Mouse (Mus musculus): ENCODE results near the gene Col8a2. TPM values are rescaled to one million over a fixed set of nuclear protein-coding genes. Genes with fewer than 3 reads are reported as not detected.

Col8a2 gene
- polyA plus RNA-seq, 1 experiment from 2014 or later: 1.1 TPM

DNA sequence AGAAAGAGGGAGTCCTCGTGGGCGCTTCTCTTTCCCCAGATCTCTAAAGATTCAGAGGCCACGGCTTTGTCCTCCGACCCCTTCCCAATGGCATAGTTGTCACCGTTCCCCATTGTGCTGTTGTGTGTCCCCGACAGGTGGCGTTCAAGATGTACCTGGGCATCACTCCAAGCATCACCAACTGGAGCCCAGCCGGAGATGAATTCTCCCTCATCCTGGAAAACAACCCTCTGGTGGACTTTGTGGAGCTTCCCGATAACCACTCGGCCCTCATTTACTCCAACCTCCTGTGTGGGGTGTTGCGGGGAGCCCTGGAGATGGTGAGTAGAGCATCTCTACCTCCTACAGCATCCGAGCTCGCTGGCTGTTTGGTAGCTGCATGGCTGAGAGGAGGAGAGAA, 12.8 kb upstream of the Col8a2 start:
- DNase-seq (no peak), ATAC-seq (ENCODE audit: low FRiP score, low TSS enrichment) (no peak)
- Histone ChIP-seq H3K9ac (replicated peaks; ENCODE audit: low read length) (no peak overlapping the region), H3K27ac (replicated peaks; ENCODE audit: low read depth, low read length) (no peak overlapping the region), H3K4me2 (ENCODE audit: low read length) (no peak overlapping the region), H3K27me3 (ENCODE audit: control insufficient read depth, insufficient read depth, low read length) (no peaks in the 10 kb centered on the region), H3K4me1 (ENCODE audit: control insufficient read depth, insufficient read depth, low read length) (no peaks in the 10 kb centered on the region), H3K9me3 (ENCODE audit: control insufficient read depth, low read length) (no peaks in the 10 kb centered on the region), H3K36me3 (ENCODE audit: control insufficient read depth, insufficient read depth, low read length) (peaks cover 31% of the 10 kb centered on the region), H3K4me3 (replicated peaks; ENCODE audit: low read depth, low read length) (no peak overlapping the region)
- WGBS: 74% methylated on average over 13 of the region's 13 CpGs

- no peak overlapping the region for H3K4me2 ChIP-seq (ENCODE audit: low read length)
- no peak overlapping the region for H3K9ac ChIP-seq (replicated peaks; ENCODE audit: low read length)
- peaks cover 31% of the 10 kb centered on the region for H3K36me3 ChIP-seq (ENCODE audit: control insufficient read depth, insufficient read depth, low read length)
- H3K4me1 ChIP-seq (ENCODE audit: control insufficient read depth, insufficient read depth, low read length): no peaks in the 10 kb centered on the region
- WGBS: 91% methylated on average over 4 of the region's 4 CpGs
- no peak for DNase-seq
- ATAC-seq (ENCODE audit: low FRiP score, low TSS enrichment): no peak
- H3K27me3 ChIP-seq (ENCODE audit: control insufficient read depth, insufficient read depth, low read length): no peaks in the 10 kb centered on the region
- H3K27ac ChIP-seq (replicated peaks; ENCODE audit: low read depth, low read length): no peak overlapping the region
- no peaks in the 10 kb centered on the region for H3K9me3 ChIP-seq (ENCODE audit: control insufficient read depth, low read length)
- no peak overlapping the region for H3K4me3 ChIP-seq (replicated peaks; ENCODE audit: low read depth, low read length)
Measured at GRCm38 (mm10) chr4:126275081-126275480, 11.5 kb upstream of the Col8a2 start.

GRCm38 (mm10) chr4:126275681-126276131, 10.9 kb upstream of the Col8a2 start:
- no peak overlapping the region for H3K9ac ChIP-seq (replicated peaks; ENCODE audit: low read length)
- H3K4me2 ChIP-seq (ENCODE audit: low read length): no peak overlapping the region
- no peaks in the 10 kb centered on the region for H3K4me1 ChIP-seq (ENCODE audit: control insufficient read depth, insufficient read depth, low read length)
- 94% methylated on average over 13 of the region's 13 CpGs for WGBS
- H3K9me3 ChIP-seq (ENCODE audit: control insufficient read depth, low read length): no peaks in the 10 kb centered on the region
- ATAC-seq (ENCODE audit: low FRiP score, low TSS enrichment) (no peak), DNase-seq (no peak)
- no peaks in the 10 kb centered on the region for H3K27me3 ChIP-seq (ENCODE audit: control insufficient read depth, insufficient read depth, low read length)
- no peak overlapping the region for H3K4me3 ChIP-seq (replicated peaks; ENCODE audit: low read depth, low read length)
- H3K27ac ChIP-seq (replicated peaks; ENCODE audit: low read depth, low read length): no peak overlapping the region
- H3K36me3 ChIP-seq (ENCODE audit: control insufficient read depth, insufficient read depth, low read length): peaks cover 31% of the 10 kb centered on the region

- Histone ChIP-seq H3K27me3 (ENCODE audit: control insufficient read depth, insufficient read depth, low read length) (no peaks in the 10 kb centered on the region), H3K27ac (replicated peaks; ENCODE audit: low read depth, low read length) (no peak overlapping the region), H3K9ac (replicated peaks; ENCODE audit: low read length) (no peak overlapping the region), H3K36me3 (ENCODE audit: control insufficient read depth, insufficient read depth, low read length) (peaks cover 22% of the 10 kb centered on the region), H3K9me3 (ENCODE audit: control insufficient read depth, low read length) (no peaks in the 10 kb centered on the region), H3K4me2 (ENCODE audit: low read length) (no peak overlapping the region), H3K4me3 (replicated peaks; ENCODE audit: low read depth, low read length) (no peak overlapping the region), H3K4me1 (ENCODE audit: control insufficient read depth, insufficient read depth, low read length) (no peaks in the 10 kb centered on the region)
- 10% methylated on average over 13 of the region's 13 CpGs for WGBS
- ATAC-seq (ENCODE audit: low FRiP score, low TSS enrichment): no peak; the same call in 1 of the 2 replicates
- peak; percentile 82 for DNase-seq
Measured at GRCm38 (mm10) chr4:126277906-126278564, 8.6 kb upstream of the Col8a2 start.

GRCm38 (mm10) chr4:126278565-126278915, 8.1 kb upstream of the Col8a2 start:
- no peak overlapping the region for H3K4me3 ChIP-seq (replicated peaks; ENCODE audit: low read depth, low read length)
- no peak overlapping the region for H3K4me2 ChIP-seq (ENCODE audit: low read length)
- no peaks in the 10 kb centered on the region for H3K27me3 ChIP-seq (ENCODE audit: control insufficient read depth, insufficient read depth, low read length)
- no peak overlapping the region for H3K27ac ChIP-seq (replicated peaks; ENCODE audit: low read depth, low read length)
- H3K4me1 ChIP-seq (ENCODE audit: control insufficient read depth, insufficient read depth, low read length): no peaks in the 10 kb centered on the region
- no peak for ATAC-seq (ENCODE audit: low FRiP score, low TSS enrichment)
- DNase-seq: no peak
- WGBS: 43% methylated on average over 9 of the region's 9 CpGs
- no peaks in the 10 kb centered on the region for H3K9me3 ChIP-seq (ENCODE audit: control insufficient read depth, low read length)
- no peak overlapping the region for H3K9ac ChIP-seq (replicated peaks; ENCODE audit: low read length)
- H3K36me3 ChIP-seq (ENCODE audit: control insufficient read depth, insufficient read depth, low read length): peaks cover 17% of the 10 kb centered on the region

DNA sequence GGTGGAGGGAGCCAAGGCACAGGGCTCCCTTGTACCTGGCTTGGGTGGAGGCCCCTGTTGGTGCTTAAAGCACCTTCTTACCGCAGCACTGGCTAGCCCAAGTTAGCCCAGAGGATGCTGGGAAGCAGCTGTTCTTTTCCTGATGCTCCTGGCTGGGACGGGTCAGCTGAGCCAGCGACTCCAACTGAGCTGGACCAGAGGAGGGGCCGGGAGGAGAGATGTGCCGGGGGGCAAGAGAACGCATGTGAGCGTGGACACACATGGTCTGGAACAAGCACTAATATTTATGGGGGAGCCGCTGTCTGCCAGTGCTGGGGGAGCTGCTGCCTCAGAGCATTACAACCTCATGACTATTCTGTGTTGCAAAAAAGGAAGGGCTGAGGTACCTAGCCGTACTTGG, 7.6 kb upstream of the Col8a2 start:
- no peaks in the 10 kb centered on the region for H3K27me3 ChIP-seq (ENCODE audit: control insufficient read depth, insufficient read depth, low read length)
- no peak for ATAC-seq (ENCODE audit: low FRiP score, low TSS enrichment)
- WGBS: 53% methylated on average over 9 of the region's 9 CpGs
- H3K4me2 ChIP-seq (ENCODE audit: low read length): no peak overlapping the region
- no peak overlapping the region for H3K4me3 ChIP-seq (replicated peaks; ENCODE audit: low read depth, low read length)
- no peaks in the 10 kb centered on the region for H3K4me1 ChIP-seq (ENCODE audit: control insufficient read depth, insufficient read depth, low read length)
- H3K9me3 ChIP-seq (ENCODE audit: control insufficient read depth, low read length): no peaks in the 10 kb centered on the region
- no peak for DNase-seq
- H3K9ac ChIP-seq (replicated peaks; ENCODE audit: low read length): no peak overlapping the region
- H3K36me3 ChIP-seq (ENCODE audit: control insufficient read depth, insufficient read depth, low read length): peaks cover 12% of the 10 kb centered on the region
- H3K27ac ChIP-seq (replicated peaks; ENCODE audit: low read depth, low read length): no peak overlapping the region

GRCm38 (mm10) chr4:126281706-126282105, 4.9 kb upstream of the Col8a2 start:
- Histone ChIP-seq H3K9me3 (ENCODE audit: control insufficient read depth, low read length) (no peaks in the 10 kb centered on the region), H3K4me3 (replicated peaks; ENCODE audit: low read depth, low read length) (no peak overlapping the region), H3K27me3 (ENCODE audit: control insufficient read depth, insufficient read depth, low read length) (peaks cover 12% of the 10 kb centered on the region), H3K36me3 (ENCODE audit: control insufficient read depth, insufficient read depth, low read length) (no peaks in the 10 kb centered on the region), H3K4me1 (ENCODE audit: control insufficient read depth, insufficient read depth, low read length) (no peaks in the 10 kb centered on the region), H3K9ac (replicated peaks; ENCODE audit: low read length) (no peak overlapping the region), H3K4me2 (ENCODE audit: low read length) (no peak overlapping the region), H3K27ac (replicated peaks; ENCODE audit: low read depth, low read length) (no peak overlapping the region)
- WGBS: 71% methylated on average over 9 of the region's 9 CpGs
- ATAC-seq (ENCODE audit: low FRiP score, low TSS enrichment): no peak
- no peak for DNase-seq

DNA sequence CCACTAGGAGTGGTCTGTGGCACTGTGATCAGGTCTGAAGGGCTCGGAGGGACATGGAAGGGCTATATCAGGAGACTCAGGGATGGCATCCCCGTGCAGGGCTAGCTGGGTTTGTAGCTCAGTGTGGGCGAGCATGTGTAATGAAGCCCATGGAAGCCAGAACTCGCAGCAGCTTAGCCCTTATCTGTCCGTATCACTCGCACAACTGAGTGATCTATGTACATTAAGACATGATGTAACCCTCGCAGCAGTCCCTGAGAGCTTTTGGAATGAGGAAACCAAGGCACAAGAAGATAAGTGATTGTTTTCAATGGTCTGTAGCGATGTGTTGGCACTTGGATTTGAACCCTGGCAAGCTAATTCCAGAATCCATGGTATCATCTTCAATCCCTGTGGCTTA, 3.0 kb upstream of the Col8a2 start:
- DNase-seq: no peak
- H3K4me2 ChIP-seq (ENCODE audit: low read length): no peak overlapping the region
- H3K9ac ChIP-seq (replicated peaks; ENCODE audit: low read length): no peak overlapping the region
- H3K4me1 ChIP-seq (ENCODE audit: control insufficient read depth, insufficient read depth, low read length): no peaks in the 10 kb centered on the region
- no peak overlapping the region for H3K4me3 ChIP-seq (replicated peaks; ENCODE audit: low read depth, low read length)
- H3K9me3 ChIP-seq (ENCODE audit: control insufficient read depth, low read length): no peaks in the 10 kb centered on the region
- ATAC-seq (ENCODE audit: low FRiP score, low TSS enrichment): no peak
- no peak overlapping the region for H3K27ac ChIP-seq (replicated peaks; ENCODE audit: low read depth, low read length)
- H3K27me3 ChIP-seq (ENCODE audit: control insufficient read depth, insufficient read depth, low read length): peaks cover 30% of the 10 kb centered on the region
- WGBS: 89% methylated on average over 8 of the region's 8 CpGs
- no peaks in the 10 kb centered on the region for H3K36me3 ChIP-seq (ENCODE audit: control insufficient read depth, insufficient read depth, low read length)

- ATAC-seq (ENCODE audit: low FRiP score, low TSS enrichment) (no peak), DNase-seq (no peak)
- 39% methylated on average over 11 of the region's 11 CpGs for WGBS
- Histone ChIP-seq H3K9me3 (ENCODE audit: control insufficient read depth, low read length) (no peaks in the 10 kb centered on the region), H3K27me3 (ENCODE audit: control insufficient read depth, insufficient read depth, low read length) (peaks cover 33% of the 10 kb centered on the region), H3K9ac (replicated peaks; ENCODE audit: low read length) (no peak overlapping the region), H3K4me1 (ENCODE audit: control insufficient read depth, insufficient read depth, low read length) (no peaks in the 10 kb centered on the region), H3K4me2 (ENCODE audit: low read length) (no peak overlapping the region), H3K4me3 (replicated peaks; ENCODE audit: low read depth, low read length) (no peak overlapping the region), H3K27ac (replicated peaks; ENCODE audit: low read depth, low read length) (no peak overlapping the region), H3K36me3 (ENCODE audit: control insufficient read depth, insufficient read depth, low read length) (no peaks in the 10 kb centered on the region)
Measured at GRCm38 (mm10) chr4:126287302-126287995, 856 bp downstream of the Col8a2 start.
